Mouse (Mus musculus): Measurements from ENCODE around the gene Pcbp1. TPM values are rescaled to one million over a fixed set of nuclear protein-coding genes. Genes with fewer than 3 reads are reported as not detected.
"Not testable (repeated sequence)": the region's sequence is repeated elsewhere in the genome, so short reads cannot be mapped to it uniquely, and the experiment has no call there.

Gene Pcbp1
- total and polyA plus RNA-seq, 3 experiments, result 74.2 to 385 TPM; not detected in 1

- Histone ChIP-seq H3K4me3 (ENCODE audit: control insufficient read depth in 1 of 2, insufficient read depth in 1 of 2, low read depth in 2 of 2, low read length in 2 of 2) (peak overlapping the region in 1 of 2 experiments; percentile 20; a peak in 1 of 4 replicates), H3K36me3 (ENCODE audit: control insufficient read depth in 1 of 2, insufficient read depth in 2 of 2, low read length in 2 of 2) (peaks cover 0 to 11% of the 10 kb centered on the region in 2 experiments; a peak in 2 of 4 replicates), H3K9ac (ENCODE audit: control insufficient read depth, low read depth, low read length, poor library complexity, severe bottlenecking) (peak overlapping the region; percentile 37), H3K79me2 (ENCODE audit: control insufficient read depth, insufficient read depth, low read length, poor library complexity) (no peaks in the 10 kb centered on the region), H3K4me1 (ENCODE audit: control insufficient read depth in 1 of 2, insufficient read depth in 2 of 2, low read length in 2 of 2) (peaks cover 0 to 12% of the 10 kb centered on the region in 2 experiments; a peak in 2 of 4 replicates), H3K27me3 (ENCODE audit: control insufficient read depth in 1 of 2, insufficient read depth in 2 of 2, low read length in 2 of 2) (no peaks in the 10 kb centered on the region), H3K9me3 (replicated peaks; ENCODE audit: insufficient read depth, low read length) (no peaks in the 10 kb centered on the region), H3K27ac (ENCODE audit: control insufficient read depth, low read depth, low read length) (peak overlapping the region; percentile 81)
- TF ChIP-seq ELF1 (IDR thresholded peaks at IDR 0.05; ENCODE audit: low read depth, low read length), result no peak
- TF ChIP-seq BHLHE40 (IDR thresholded peaks at IDR 0.05; ENCODE audit: borderline replicate concordance, low read depth, low read length), result peak; percentile 29; the same call in 1 of the 2 replicates
- TF ChIP-seq HCFC1 (IDR thresholded peaks at IDR 0.05; ENCODE audit: low read depth, low read length), result no peak
- no peak for TF ChIP-seq USF2 (IDR thresholded peaks at IDR 0.05; ENCODE audit: borderline replicate concordance in 1 of 2, insufficient read depth in 1 of 2, low read depth in 1 of 2, low read length in 2 of 2)
- peak; percentile 60; the same call in 1 of the 2 replicates for TF ChIP-seq ETS1 (IDR thresholded peaks at IDR 0.05; ENCODE audit: low read depth, low read length)
- peak; percentile 52 for TF ChIP-seq TAL1 (IDR thresholded peaks at IDR 0.05; ENCODE audit: low read length)
- no peak for TF ChIP-seq MYB (IDR thresholded peaks at IDR 0.05; ENCODE audit: low read depth, low read length)
- TF ChIP-seq TCF12 (IDR thresholded peaks at IDR 0.05; ENCODE audit: low read depth, low read length), result peak; percentile 71
- TF ChIP-seq TBP (IDR thresholded peaks at IDR 0.05; ENCODE audit: low read depth, low read length), result no peak
- peak; percentile 84 for TF ChIP-seq RCOR1 (IDR thresholded peaks at IDR 0.05; ENCODE audit: low read depth, low read length)
- 0 out of 2 replicates have a peak, but pooled peaks have one; percentile 19 for TF ChIP-seq MAX (IDR thresholded peaks at IDR 0.05; ENCODE audit: low read length)
- no peak for TF ChIP-seq ZC3H11A (IDR thresholded peaks at IDR 0.05; ENCODE audit: low read depth, low read length)
- TF ChIP-seq GATA1 (IDR thresholded peaks at IDR 0.05; ENCODE audit: low read depth, low read length), result peak; percentile 72
- TF ChIP-seq EP300 (IDR thresholded peaks at IDR 0.05; ENCODE audit: low read depth in 1 of 2, low read length in 2 of 2), result peak; percentile 68 to 72; a peak in 3 of 4 replicates
- peak; percentile 91 for DNase-seq (ENCODE audit: low read depth, low spot score)
Observed at GRCm38 (mm10) chr6:86493469-86494263, 32.5 kb downstream of the Pcbp1 start.

- peaks cover 6 to 18% of the 10 kb centered on the region in 2 experiments; a peak in 3 of 4 replicates for H3K4me1 ChIP-seq (ENCODE audit: control insufficient read depth in 1 of 2, insufficient read depth in 2 of 2, low read length in 2 of 2)
- H3K36me3 ChIP-seq (ENCODE audit: control insufficient read depth in 1 of 2, insufficient read depth in 2 of 2, low read length in 2 of 2), result peaks cover 0 to 20% of the 10 kb centered on the region in 2 experiments; a peak in 2 of 4 replicates
- H3K9ac ChIP-seq (ENCODE audit: control insufficient read depth, low read depth, low read length, poor library complexity, severe bottlenecking); H3K79me2 ChIP-seq (ENCODE audit: control insufficient read depth, insufficient read depth, low read length, poor library complexity); H3K4me3 ChIP-seq (ENCODE audit: control insufficient read depth in 1 of 2, insufficient read depth in 1 of 2, low read depth in 2 of 2, low read length in 2 of 2); H3K9me3 ChIP-seq (replicated peaks; ENCODE audit: insufficient read depth, low read length); H3K27ac ChIP-seq (ENCODE audit: control insufficient read depth, low read depth, low read length); H3K27me3 ChIP-seq (ENCODE audit: control insufficient read depth in 1 of 2, insufficient read depth in 2 of 2, low read length in 2 of 2): not testable (repeated sequence)
- DNase-seq (ENCODE audit: low read depth, low spot score), result peak; percentile 30
- TF ChIP-seq TBP (IDR thresholded peaks at IDR 0.05; ENCODE audit: low read depth, low read length), result peak; percentile 88
Observed at GRCm38 (mm10) chr6:86490413-86490812, 35.7 kb downstream of the Pcbp1 start.
